Mouse (Mus musculus): ENCODE measurements around the gene Szrd1.
A peak's percentile ranks its signal among the peaks of the same experiment; 100 is the strongest.

Szrd1 gene

DNA sequence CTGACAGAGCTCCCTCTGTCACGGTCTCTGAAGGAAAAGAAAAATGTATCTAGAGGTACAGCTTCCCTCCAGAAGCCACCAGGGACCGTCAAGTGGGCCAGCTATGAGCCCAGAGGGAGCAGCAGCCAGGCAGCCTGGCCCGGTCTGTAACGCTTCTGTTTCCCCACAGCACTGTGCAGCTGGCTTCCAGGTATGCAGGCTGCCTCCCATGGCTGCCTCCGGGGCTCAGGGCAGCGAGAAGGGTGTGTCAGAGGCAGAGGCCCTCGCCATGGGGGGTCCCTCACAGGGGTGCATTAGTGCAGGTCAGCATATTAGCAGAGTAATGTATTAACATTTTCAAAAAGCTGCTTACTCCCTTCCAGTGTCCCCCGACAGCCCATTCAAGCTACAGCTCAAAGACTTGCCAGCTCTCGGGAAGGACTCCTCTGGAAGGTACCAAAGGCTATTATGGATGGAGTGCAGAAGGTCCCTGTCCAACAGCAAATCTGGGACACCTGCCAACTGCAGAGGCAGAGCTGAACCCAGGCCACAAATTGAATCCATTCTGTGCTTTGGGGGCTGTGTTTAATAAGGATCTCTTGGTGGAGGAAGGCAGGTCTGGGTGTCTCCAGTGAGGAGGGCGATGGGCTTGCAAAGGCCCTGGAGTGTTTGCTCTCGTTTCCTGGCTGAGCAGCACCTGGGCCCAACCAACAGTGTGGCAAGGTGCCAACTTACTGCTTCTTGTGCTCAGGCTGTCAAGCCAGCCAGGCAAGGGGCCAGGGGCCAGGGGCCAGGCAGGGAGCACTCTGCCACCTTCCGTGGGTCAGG is 72.7 kb downstream of the Szrd1 start:
- DNase-seq (ENCODE audit: low spot score) = no peak

GRCm38 (mm10) chr4:141065123-141065522 is 74.5 kb downstream of the Szrd1 start:
- peak; percentile 92 for DNase-seq (ENCODE audit: low spot score)

DNA sequence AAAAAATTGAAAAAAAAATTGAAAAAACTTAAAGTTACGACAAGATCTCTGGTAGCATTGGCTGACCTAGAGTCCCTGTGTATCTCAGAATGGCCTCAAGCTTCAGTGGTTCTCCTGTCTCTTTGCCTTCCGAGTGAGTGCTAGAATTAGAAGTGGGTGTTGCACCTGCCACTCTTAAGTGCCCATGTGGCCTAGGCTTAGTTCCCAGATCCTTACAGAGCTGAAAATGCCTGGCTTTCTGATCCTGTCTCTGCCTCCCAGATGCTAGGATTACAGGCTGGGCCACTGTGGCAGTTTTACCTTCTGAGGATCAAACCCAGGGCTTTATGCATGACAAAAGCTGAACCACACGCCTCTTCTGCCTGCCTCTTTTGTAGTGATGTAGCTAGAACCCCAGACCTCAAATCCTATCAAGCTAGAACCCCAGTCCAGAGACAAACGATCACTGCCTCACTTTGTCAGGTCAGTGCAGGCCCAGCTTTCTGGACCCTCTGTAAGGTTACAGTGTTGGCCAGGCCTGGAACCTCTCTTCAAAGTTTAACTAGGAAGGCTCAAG is 75.4 kb downstream of the Szrd1 start:
- DNase-seq (ENCODE audit: low spot score) = no peak

All from embryo, embryonic 10.5 days (tissue).